Mouse (Mus musculus) layer of hippocampus, adult 18-20 months (tissue): ENCODE data around the gene Tmco1. TPM values are rescaled to one million over a fixed set of nuclear protein-coding genes. Genes with fewer than 3 reads are reported as not detected.
A peak's percentile ranks its signal among the peaks of the same experiment; 100 is the strongest.

Experiments used
- DNase-seq, 2 experiments: peaks; one replicate each; pipeline ENCODE4 v3.0.0; 2022; ENCODE audit warnings: low spot score in 2 of 2
- microRNA-seq, 2 experiments: library from miRNA; unstranded; fragments of <30 nt; microRNA quantifications; one replicate each; pipeline ENCODE4 v1.2.0; 2021
- total RNA-seq, 2 experiments: library from RNA; stranded (reverse); gene quantifications; 2 replicates each; pipeline ENCODE4 v1.2.3; 2021

The Tmco1 gene
- total RNA-seq, 2 experiments from 2014 or later: 46.8 to 50.3 TPM

- no peak for DNase-seq
These were observed 60.3 kb downstream of the Tmco1 start for GRCm38 (mm10) chr1:167368513-167368912.

- DNase-seq: peak; percentile 62 to 93
These were observed 61.7 kb downstream of the Tmco1 start for GRCm38 (mm10) chr1:167369905-167370304.

GRCm38 (mm10) chr1:167372739-167373138 is 64.6 kb downstream of the Tmco1 start:
- DNase-seq: no peak

- DNase-seq: no peak
These were observed 66.0 kb downstream of the Tmco1 start for GRCm38 (mm10) chr1:167374003-167374784.

- DNase-seq: no peak
These were observed 66.8 kb downstream of the Tmco1 start for GRCm38 (mm10) chr1:167374942-167375341.

GRCm38 (mm10) chr1:167378019-167378418 is 69.8 kb downstream of the Tmco1 start:
- DNase-seq: no peak

GRCm38 (mm10) chr1:167379751-167380150 is 71.6 kb downstream of the Tmco1 start:
- no peak for DNase-seq

- DNase-seq: no peak
These were observed 72.0 kb downstream of the Tmco1 start for GRCm38 (mm10) chr1:167380223-167380622.

GRCm38 (mm10) chr1:167381050-167382015 is 73.2 kb downstream of the Tmco1 start:
- DNase-seq: peak in 1 of 2 experiments; percentile 47

- DNase-seq: no peak
These were observed 74.1 kb downstream of the Tmco1 start for GRCm38 (mm10) chr1:167382316-167382715.

GRCm38 (mm10) chr1:167382763-167383162 is 74.6 kb downstream of the Tmco1 start:
- DNase-seq: no peak

- DNase-seq: no peak
These were observed 75.0 kb downstream of the Tmco1 start for GRCm38 (mm10) chr1:167383178-167383577.

Small RNA genes lying within 50 kb of the gene (microRNA-seq; reads per million reads assigned to microRNA genes)
- 0.20 to 0.25 reads per million in 2 experiments for gene Gm25911
- 0 reads per million in 2 experiments for gene Mir6347

Other genes with a start within 250 kb of the Tmco1 start
- gene Uck2, start 23.1 kb upstream of the Tmco1 start, total RNA-seq: 10 to 100 TPM; 28.4 to 35.9 TPM
- 10 to 100 TPM; 28.2 to 29.2 TPM for gene Aldh9a1, start 41.6 kb downstream of the Tmco1 start, total RNA-seq
- 10 to 100 TPM; 75.3 to 76.5 TPM for gene Mgst3, start 85.5 kb downstream of the Tmco1 start, total RNA-seq
- not detected for gene Lrrc52, start 158.4 kb downstream of the Tmco1 start, total RNA-seq